Mouse (Mus musculus) lung, postnatal 0 days (tissue): ENCODE measurements around the gene Il34.

Experiments
- CTCF ChIP-seq: IDR thresholded peaks from 2 replicates; pipeline ENCODE4 v1.5.1; 2016; ENCODE audit warnings: antibody characterized with exemption, mild to moderate bottlenecking
- EP300 ChIP-seq: IDR thresholded peaks from 2 replicates; pipeline ENCODE4 v1.6.1; 2016; ENCODE audit warnings: antibody characterized with exemption, mild to moderate bottlenecking, control low read depth

DNA sequence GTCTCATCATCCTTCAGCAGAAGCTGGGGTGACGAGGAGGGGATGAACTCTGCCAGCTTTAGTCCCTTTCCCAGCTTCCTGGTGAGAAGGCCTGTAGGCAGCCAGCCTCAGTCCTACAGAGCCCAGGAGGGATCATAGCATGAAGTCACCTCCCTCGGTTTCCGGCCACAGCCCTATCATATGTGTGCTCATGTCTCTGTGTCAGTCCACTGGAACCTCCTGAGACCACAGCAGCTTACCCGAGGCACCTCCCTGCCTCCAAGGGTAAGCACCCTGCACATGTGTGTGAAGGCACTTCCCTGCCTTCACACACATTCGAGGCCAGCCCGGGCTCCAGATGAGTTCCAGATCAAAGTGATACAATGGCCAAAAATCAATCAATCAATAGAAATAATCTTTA, 15.5 kb downstream of the Il34 start:
- no peak for TF ChIP-seq CTCF
- no peak for TF ChIP-seq EP300
